Mouse (Mus musculus) cerebellum, adult 2 months (tissue): Measurements from ENCODE around the gene Gm1043.

Source experiments
- CTCF ChIP-seq: fragments of 200-500 bp; IDR thresholded peaks from 2 replicates; pipeline ENCODE4 v1.5.1; 2011; ENCODE audit warnings: low read depth, mild to moderate bottlenecking, control low read depth, low read length, moderate library complexity, borderline replicate concordance; ENCODE audit not compliant: insufficient read depth
- POLR2A ChIP-seq: fragments of 200-500 bp; IDR thresholded peaks from 2 replicates; pipeline ENCODE4 v1.6.1; 2011; ENCODE audit warnings: low read length, control low read depth, borderline replicate concordance; ENCODE audit not compliant: insufficient read depth

DNA sequence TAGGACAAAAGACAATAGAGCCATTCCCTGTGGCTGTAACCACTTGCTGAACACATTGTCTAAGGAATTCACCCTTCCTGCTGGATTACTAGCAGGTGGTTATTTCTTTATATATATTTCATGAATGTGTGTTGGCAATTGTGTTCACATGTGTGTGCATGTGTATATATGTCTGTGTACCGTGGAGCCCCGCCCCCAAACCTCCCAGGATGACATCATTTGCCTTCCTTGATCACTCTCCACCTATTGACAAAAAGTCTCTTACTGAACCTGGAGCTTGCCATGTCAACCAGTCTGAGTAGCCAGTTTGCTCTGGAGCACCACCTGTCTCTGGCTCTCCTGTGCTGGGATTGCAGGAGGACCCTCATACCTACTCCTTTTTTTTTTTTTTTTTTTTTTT is 39.6 kb upstream of the Gm1043 start:
- TF ChIP-seq CTCF = no peak
- TF ChIP-seq POLR2A = no peak
